In genomic region chr16:24339320-24340265, GRCm38 (mm10) we compare ENCODE assay signal across 13 mouse cellular contexts. TPM values are rescaled to one million over a fixed set of nuclear protein-coding genes. Genes with fewer than 3 reads are reported as not detected.
A peak's percentile ranks its signal among the peaks of the same experiment; 100 is the strongest.
DNase-seq lines count a peak whose midpoint lies in the region; ATAC-seq and TF ChIP-seq lines count a peak whose summit lies in the region.
"Had no signal": no experiment of that assay in that cellular context is flagged by ENCODE, and none has a peak within 500 bp of the region (broad histone marks: within the 10 kb centered on the region; RNA-seq: fewer than 3 reads in every experiment).

No protein-coding gene starts in this region.

- H3K9ac ChIP-seq in heart, embryonic 11.5 days (ENCODE audit: low read depth, low read length), result no peak overlapping the region
- H3K9ac ChIP-seq in lung, embryonic 16.5 days (ENCODE audit: low read length), result no peak overlapping the region
- H3K9ac ChIP-seq: forebrain, embryonic 12.5 days; midbrain, embryonic 12.5 days had no signal

- H3K4me1 ChIP-seq in heart, embryonic 11.5 days (ENCODE audit: control insufficient read depth, insufficient read depth, low read length), result no peaks in the 10 kb centered on the region
- H3K4me1 ChIP-seq in lung, embryonic 16.5 days (replicated peaks; ENCODE audit: control insufficient read depth, insufficient read depth, low read length), result peaks cover 8% of the 10 kb centered on the region
- peaks cover 21% of the 10 kb centered on the region for H3K4me1 ChIP-seq in thymus, adult 2 months (replicated peaks; ENCODE audit: control insufficient read depth, insufficient read depth, low read length)
- H3K4me1 ChIP-seq: forebrain, embryonic 12.5 days; midbrain, embryonic 12.5 days had no signal

- no peak for TF ChIP-seq POLR2A in thymus, adult 2 months (IDR thresholded peaks at IDR 0.05; ENCODE audit: control insufficient read depth, extremely low read depth, insufficient read depth, low read length, poor library complexity)

- no peak overlapping the region for H3K4me2 ChIP-seq in heart, embryonic 11.5 days
- no peak overlapping the region for H3K4me2 ChIP-seq in lung, embryonic 16.5 days (ENCODE audit: low read depth, low read length)
- H3K4me2 ChIP-seq: forebrain, embryonic 12.5 days; midbrain, embryonic 12.5 days had no signal

- DNase-seq in heart, adult 11 months, result peak; percentile 73
- DNase-seq in embryo, embryonic 11 days, result peak; percentile 71
- DNase-seq in thymus, adult 2 months, result peak; percentile 37
- DNase-seq in gastrocnemius, adult 8-10 months (ENCODE audit: low spot score in 2 of 2), result no peak
- DNase-seq in gastrocnemius, postnatal 25 days, result no peak
- DNase-seq: cerebellum, adult 11 months; kidney, adult 8-10 months; right cerebral cortex, postnatal 25 days had no signal

- no peak overlapping the region for H3K27ac ChIP-seq in heart, embryonic 11.5 days (ENCODE audit: low read depth, low read length)
- H3K27ac ChIP-seq in lung, embryonic 16.5 days (ENCODE audit: low read length), result peak overlapping the region; percentile 56
- peak overlapping the region; percentile 24; the same call in 1 of the 2 replicates for H3K27ac ChIP-seq in thymus, adult 2 months (ENCODE audit: control insufficient read depth, insufficient read depth, low read length)
- H3K27ac ChIP-seq: forebrain, embryonic 12.5 days; midbrain, embryonic 12.5 days had no signal

- no peaks in the 10 kb centered on the region for H3K27me3 ChIP-seq in heart, embryonic 11.5 days (ENCODE audit: control insufficient read depth, insufficient read depth, low read length)
- no peaks in the 10 kb centered on the region for H3K27me3 ChIP-seq in lung, embryonic 16.5 days (ENCODE audit: control insufficient read depth, insufficient read depth, low read depth, low read length)
- no peaks in the 10 kb centered on the region for H3K27me3 ChIP-seq in thymus, adult 2 months (ENCODE audit: control insufficient read depth, insufficient read depth, low read length)
- H3K27me3 ChIP-seq: forebrain, embryonic 12.5 days; midbrain, embryonic 12.5 days had no signal

- whole genome bisulfite sequencing in heart, embryonic 11.5 days (ENCODE audit: insufficient replicate concordance), result 58% methylated on average over 10 of the region's 10 CpGs
- 35% methylated on average over 10 of the region's 10 CpGs for WGBS in lung, embryonic 16.5 days
- 51% methylated on average over 10 of the region's 10 CpGs for WGBS in thymus, adult 2 months

- H3K9me3 ChIP-seq in heart, embryonic 11.5 days (replicated peaks; ENCODE audit: control insufficient read depth, low read length), result no peaks in the 10 kb centered on the region
- H3K9me3 ChIP-seq in lung, embryonic 16.5 days (ENCODE audit: control insufficient read depth, low read length), result no peaks in the 10 kb centered on the region
- H3K9me3 ChIP-seq: forebrain, embryonic 12.5 days; midbrain, embryonic 12.5 days had no signal

- H3K4me3 ChIP-seq in heart, embryonic 11.5 days (ENCODE audit: low read depth, low read length), result no peak overlapping the region
- no peak overlapping the region for H3K4me3 ChIP-seq in lung, embryonic 16.5 days (ENCODE audit: low read length)
- H3K4me3 ChIP-seq in thymus, adult 2 months (ENCODE audit: control insufficient read depth, insufficient read depth, low read length), result no peak overlapping the region
- H3K4me3 ChIP-seq: forebrain, embryonic 12.5 days; midbrain, embryonic 12.5 days had no signal

- no peaks in the 10 kb centered on the region for H3K36me3 ChIP-seq in heart, embryonic 11.5 days (ENCODE audit: control insufficient read depth, insufficient read depth, low read length)
- no peaks in the 10 kb centered on the region for H3K36me3 ChIP-seq in lung, embryonic 16.5 days (ENCODE audit: control insufficient read depth, insufficient read depth, low read length)
- no peaks in the 10 kb centered on the region for H3K36me3 ChIP-seq in thymus, adult 2 months (ENCODE audit: control insufficient read depth, insufficient read depth, low read length)
- H3K36me3 ChIP-seq: forebrain, embryonic 12.5 days; midbrain, embryonic 12.5 days had no signal

- ATAC-seq in heart, embryonic 11.5 days (replicated peaks; ENCODE audit: insufficient number of reproducible peaks, low FRiP score, low TSS enrichment), result no peak
- peak; percentile 95 for ATAC-seq in lung, embryonic 16.5 days (ENCODE audit: low read depth)
- ATAC-seq in megakaryocyte-erythroid progenitor cell, adult 5-6 weeks (replicated peaks; ENCODE audit: low FRiP score, low TSS enrichment, poor library complexity, severe bottlenecking), result no peak

- TF ChIP-seq CTCF in thymus, adult 2 months (IDR thresholded peaks at IDR 0.05; ENCODE audit: borderline replicate concordance, control insufficient read depth, extremely low read depth, insufficient read depth, low read length, poor library complexity), result no peak

RNA-seq across cellular contexts. Expression of gene Lpp, which starts 53.7 kb away (rescaled TPM):
- 52.5 and 59.2 TPM in 2 replicates for polyA plus RNA-seq in heart, embryonic 11.5 days (2014; fragmentation: Nextera tagmentation; extraction: Ambion mirVana)
- polyA plus RNA-seq in lung, embryonic 16.5 days (2015; fragmentation: Nextera tagmentation; extraction: Ambion mirVana), result 73.5 and 76.8 TPM in 2 replicates
- 14.1 and 15.0 TPM in 2 replicates for polyA plus RNA-seq in thymus, adult 2 months (2012; rRNA removed)
- 10 to 100 TPM; 15.7 to 19.6 (median 16.5) TPM for total RNA-seq in gastrocnemius, adult 8-10 months (2022)
- 10 to 100 TPM; 21.7 to 23.8 TPM for total RNA-seq in gastrocnemius, postnatal 25 days (2021)
- 3.3 and 4.5 TPM in 2 replicates for total RNA-seq in megakaryocyte-erythroid progenitor cell, adult 5-6 weeks (2014; fragmentation: Nextera tagmentation)
- 0.47 and 2.4 TPM in 2 replicates for total RNA-seq in megakaryocyte-erythroid progenitor cell, adult 5-6 weeks (2017)

Comparison
In these comparisons a context has a peak if more than half of its experiments do, and no peak if none do; other contexts are left out.
1. DNase-seq: peak in heart, adult 11 months (single experiment), embryo, embryonic 11 days (single experiment) and thymus, adult 2 months (single experiment); none in gastrocnemius, adult 8-10 months (0 of 2) and gastrocnemius, postnatal 25 days (single experiment).